Mouse (Mus musculus): ENCODE results near the gene Cnpy1.

Cnpy1 gene

DNA sequence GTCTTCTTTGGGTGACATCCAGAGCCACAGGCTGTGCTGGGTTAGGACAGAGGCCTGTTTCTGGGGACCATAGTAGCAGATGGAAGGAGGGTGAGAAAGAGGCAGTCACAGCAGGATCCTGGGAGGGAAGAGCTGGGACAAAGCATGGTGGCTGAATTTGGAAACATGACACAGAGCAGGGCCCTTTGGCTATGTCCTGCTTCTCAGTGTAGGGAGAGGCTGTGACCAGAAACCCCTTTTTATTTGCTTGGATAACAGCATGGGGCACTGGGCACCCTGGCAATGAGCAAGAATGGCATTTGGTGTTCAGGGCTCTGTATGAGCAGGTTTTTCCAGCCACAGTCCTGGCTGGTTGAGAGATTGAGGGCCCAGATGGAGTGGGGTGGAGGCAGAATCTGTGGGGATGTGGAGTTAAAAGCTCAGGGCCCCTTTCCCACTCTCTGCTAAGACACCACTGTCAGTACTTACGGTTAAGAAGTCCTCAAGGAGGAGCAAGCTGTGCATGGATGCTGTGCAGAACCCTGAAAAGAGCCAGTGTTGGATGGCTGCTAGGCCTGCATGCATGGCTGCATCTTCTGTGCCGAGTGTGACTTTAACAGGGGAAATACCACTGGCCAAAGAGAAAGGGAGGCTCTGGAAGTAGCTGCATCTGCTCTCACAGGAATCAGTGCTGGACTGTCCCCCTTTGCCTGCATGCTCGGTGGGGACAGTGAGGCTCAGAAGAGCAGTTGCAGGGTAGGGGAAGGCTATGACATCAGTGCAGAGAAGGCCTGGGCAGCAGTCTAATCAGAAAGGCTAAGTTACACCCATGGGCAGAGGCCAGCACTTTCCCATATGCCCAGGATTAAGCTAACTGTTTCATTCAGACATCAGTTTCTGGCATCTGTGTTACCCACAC is 54.2 kb downstream of the Cnpy1 start:
- no peak for DNase-seq (ENCODE audit: low spot score in 2 of 2)

DNA sequence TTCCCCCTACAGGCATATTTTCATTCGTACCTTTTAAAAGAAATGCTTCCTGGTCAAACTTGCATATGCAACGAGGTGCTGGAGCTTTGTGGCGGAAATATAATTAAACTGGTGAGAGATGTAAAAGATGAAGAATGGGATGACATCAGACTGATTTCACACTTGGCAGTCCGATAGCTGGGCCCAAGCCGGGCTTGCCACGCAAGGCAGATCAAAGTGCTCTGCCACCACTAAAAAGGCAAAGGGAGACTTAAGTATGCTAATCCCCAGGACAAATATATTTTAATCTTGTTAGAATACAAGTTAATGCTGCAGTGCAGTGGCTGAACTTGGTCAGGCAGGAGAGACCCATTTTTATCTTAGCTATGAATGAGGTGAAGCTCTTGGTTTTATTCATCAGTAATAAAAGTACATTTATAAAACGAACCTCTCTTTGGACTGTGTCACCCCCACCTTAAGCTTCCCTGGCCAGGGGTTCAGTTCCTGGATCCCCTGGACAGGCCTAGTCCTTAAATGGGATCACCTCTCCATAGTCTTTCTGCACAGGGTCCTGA is 66.3 kb downstream of the Cnpy1 start:
- DNase-seq (ENCODE audit: low spot score in 2 of 2) = no peak

DNA sequence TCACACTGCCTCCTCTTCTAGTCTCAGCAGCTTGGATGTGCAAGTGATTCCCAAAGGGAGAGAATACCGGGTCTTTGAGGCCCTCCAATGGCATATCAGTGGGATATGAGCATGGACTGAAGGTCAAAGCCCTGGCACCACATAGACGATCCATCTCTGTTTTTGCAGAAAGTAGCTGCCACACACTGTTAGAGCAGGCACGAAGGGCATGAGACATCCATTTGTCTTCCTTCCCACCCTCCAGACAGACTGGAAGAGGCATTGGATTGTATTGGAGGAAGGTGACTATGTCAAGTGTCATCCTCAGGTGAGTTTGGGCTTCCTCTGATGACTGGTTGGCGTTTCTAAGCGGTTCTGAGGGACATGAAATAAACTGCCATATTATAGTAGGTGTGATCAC is 67.3 kb downstream of the Cnpy1 start:
- DNase-seq (ENCODE audit: low spot score in 2 of 2) = no peak

DNA sequence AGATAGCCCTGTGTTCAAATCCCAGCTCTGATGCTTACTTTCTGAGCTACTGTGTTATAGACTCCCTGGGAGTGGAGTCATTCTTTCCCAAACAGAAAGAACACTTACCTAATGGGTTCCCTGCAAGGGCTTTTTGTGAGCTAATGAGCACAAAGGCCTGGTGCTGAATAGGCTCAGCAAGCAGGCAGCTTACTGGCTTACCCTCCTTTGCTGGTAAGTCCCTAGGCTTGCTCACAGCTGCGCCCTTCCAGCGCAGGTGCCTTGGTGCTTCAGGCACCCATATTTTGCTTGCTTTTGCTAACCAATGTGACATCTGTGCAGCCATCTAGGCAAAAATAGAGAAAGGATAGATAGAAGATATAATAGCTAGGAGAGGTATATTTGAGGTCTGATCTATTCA is 69.0 kb downstream of the Cnpy1 start:
- no peak for DNase-seq (ENCODE audit: low spot score in 2 of 2)

DNA sequence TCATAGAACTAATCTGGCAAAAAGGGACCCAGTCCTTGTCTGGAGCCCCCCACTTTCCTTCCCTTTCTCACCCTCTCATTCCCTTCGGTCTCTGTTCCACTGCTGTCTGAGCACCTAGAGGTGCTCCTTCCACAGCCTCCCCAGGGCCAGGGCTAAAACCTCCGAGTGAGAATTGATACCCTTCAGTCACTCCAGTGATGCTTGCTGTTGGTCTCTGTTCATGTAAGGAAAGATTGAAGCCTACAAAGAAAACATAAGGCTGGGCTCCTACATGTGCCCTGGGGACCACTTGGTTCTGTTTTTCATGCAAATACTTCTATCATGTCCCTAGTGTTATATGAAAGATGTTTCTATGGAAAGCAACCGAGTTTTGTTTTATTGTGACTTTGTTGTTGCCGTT is 69.6 kb downstream of the Cnpy1 start:
- no peak for DNase-seq (ENCODE audit: low spot score in 2 of 2)

DNA sequence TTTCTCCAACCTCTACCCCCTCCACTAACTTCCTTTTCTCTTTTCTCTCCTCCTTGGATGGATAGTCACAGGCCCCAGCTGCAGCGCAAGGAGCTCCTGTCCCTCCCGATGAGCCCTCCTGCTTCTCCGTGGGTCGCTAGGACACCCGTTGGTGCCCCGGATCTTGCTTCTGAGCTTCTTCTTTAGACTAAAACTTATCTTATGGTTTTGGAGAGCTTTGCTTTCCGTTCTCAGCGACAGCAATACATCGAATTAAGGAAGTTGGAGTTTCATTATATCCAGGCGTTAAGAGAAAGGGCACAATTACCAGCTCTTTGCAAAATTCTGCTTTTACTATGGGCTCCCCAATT is 70.1 kb downstream of the Cnpy1 start:
- no peak for DNase-seq (ENCODE audit: low spot score in 2 of 2)

DNA sequence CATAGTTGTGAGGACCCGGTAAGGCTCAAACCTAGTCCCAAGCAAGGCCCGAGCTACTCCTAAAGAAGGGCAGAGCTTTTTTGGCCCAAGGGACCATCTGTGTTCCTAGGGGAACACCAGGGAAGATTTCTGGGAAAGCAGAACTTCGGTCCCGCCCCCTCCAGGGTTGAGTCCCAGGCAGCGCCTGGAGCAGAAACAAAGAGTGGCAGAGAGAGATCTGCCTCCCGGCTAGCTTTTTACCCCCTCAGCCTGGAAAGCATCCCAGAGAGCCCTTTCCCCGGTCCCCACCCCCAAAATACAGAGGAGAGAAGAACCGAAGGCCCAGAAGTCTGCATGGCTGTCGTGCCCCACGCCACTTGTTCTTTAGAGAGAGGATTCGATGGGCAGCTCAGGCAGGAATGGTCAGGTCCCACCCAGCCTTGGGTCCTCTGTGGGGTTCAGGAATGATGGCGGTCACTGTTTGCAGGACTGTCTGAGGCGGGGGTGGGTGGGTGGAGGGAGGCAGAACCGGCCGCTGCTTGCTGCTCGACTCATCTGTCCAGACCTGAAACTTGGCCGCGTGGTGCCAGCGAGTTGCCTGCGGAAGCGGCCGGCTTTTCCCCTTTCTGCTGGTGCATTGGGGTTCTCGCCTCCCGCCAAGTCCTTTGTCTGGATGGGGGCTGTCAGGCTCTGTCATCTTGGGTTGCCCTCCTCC is 70.6 kb downstream of the Cnpy1 start:
- no peak for DNase-seq (ENCODE audit: low spot score in 2 of 2)

DNA sequence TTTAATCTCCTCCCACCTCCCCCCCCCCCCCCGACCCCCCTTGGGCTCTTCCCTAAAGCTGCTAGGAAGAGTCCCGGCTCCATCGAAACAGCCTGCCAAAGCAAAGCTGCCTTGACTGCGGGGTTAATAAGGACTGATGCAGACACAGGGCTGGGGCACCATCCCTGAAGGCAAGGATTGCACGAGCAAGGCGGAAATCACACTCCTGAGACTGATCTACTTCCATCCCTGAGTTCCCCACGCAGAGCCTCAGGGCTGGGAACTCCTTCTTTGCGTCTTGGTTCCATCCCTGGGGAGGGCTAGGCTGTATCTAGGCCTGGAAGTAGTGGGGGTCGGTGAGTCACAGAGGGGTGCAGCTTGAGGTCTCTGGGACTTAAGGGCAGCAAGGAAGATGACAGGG is 71.5 kb downstream of the Cnpy1 start:
- DNase-seq (ENCODE audit: low spot score in 2 of 2) = no peak

DNA sequence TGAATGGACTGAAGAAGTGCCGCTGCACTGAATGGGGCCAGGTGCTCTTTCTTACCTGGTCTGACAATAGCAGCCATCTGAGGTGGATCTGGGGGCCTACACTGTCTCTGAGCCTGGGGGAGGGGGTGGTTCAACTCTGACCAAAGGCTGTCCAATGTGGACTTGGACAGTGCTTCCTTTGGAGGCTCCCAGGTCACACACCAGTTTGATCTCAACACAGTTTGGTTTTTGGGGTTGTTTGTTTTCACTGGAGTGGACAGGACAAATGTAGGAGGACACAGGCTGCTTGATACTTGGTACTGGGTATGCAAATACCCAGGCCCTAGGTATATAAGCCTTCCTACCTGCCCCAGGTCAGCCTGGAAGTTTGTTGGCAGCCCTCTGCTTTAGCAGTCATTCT is 71.9 kb downstream of the Cnpy1 start:
- no peak for DNase-seq (ENCODE audit: low spot score in 2 of 2)

DNA sequence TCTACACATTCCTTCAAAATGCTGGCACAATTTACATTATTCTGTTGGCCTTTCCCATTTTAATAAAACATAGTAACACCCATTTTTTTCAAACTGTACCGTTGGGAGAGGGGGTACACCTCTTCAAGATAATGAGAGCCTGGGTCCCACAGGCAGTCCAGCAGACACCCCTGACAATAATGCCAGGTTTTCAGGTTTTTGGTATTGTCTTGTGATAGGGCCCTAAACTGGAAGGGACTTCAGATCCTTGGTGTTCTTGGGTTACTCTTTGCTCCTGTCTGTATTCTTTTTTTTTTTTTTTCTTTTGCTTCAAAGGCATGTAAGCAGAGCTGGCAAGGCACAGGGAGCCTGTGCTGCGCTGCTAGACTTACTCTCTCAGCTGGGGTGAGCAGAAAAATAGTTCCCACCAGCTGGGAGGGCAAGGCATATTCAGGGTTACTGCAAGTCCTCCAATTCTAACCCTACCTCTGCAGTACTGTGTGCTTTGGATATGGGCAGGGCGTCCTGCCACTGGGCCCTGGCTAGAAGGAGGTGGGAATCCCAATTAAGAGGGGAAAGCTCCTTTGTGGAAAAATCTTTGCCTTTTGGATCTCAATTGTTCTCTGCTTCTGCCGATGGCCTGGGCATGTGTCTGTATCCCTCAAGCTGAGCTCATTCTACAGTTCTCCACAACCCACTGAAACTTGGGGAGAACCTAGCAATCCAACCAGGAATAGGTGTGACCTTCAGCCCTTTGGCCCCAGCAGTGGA is 72.5 kb downstream of the Cnpy1 start:
- no peak for DNase-seq (ENCODE audit: low spot score in 2 of 2)

DNA sequence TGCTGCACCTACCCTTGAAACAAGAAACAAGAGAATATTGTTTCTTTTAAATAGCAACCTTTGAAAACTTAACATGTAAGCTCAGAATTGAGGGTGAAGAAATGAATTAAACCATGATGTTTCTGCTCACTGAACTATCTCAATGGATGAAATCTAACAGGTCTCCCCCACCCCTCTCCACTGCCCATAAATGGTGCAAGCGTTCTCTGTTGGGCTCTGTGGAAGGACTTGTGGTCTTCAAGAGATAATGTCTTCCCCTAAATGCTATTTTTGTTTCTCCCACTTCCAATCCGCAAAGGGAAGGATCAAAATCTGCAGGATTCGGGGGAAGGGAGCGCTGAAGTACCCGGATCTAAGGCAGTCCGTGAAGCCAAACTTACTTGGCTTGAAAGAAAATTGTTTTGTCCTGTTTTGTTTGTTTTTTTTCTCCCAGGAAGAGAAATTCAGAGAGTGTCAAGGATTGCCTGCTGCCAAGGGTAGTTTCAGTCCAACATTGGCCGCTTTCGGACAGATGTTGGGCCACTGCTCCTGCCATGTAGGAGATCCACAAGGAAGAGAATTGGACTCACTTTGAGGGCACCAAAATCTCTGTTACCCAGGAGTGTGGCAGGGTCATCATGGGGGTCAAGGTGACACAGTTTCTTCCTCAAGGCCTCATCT is 73.2 kb downstream of the Cnpy1 start:
- DNase-seq (ENCODE audit: low spot score in 2 of 2) = no peak

DNA sequence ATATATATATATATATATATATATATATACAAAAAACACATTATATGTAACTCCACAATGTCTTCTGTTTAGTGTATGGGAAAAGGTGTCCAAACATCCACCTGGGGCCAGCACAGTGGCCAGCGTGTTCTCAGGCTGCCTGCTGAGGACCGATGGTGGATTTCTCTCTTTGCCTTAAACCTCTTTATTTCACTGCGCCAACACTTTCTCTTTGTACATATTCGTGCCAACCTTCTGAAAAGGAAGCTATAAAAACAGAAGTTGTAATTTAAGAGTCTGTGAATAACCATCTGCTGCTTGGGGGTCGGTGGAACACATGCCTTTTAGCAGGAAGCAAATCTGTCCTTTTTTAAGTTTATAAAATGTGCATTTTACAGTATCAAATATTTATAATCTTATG is 73.9 kb downstream of the Cnpy1 start:
- DNase-seq (ENCODE audit: low spot score in 2 of 2) = no peak

DNA sequence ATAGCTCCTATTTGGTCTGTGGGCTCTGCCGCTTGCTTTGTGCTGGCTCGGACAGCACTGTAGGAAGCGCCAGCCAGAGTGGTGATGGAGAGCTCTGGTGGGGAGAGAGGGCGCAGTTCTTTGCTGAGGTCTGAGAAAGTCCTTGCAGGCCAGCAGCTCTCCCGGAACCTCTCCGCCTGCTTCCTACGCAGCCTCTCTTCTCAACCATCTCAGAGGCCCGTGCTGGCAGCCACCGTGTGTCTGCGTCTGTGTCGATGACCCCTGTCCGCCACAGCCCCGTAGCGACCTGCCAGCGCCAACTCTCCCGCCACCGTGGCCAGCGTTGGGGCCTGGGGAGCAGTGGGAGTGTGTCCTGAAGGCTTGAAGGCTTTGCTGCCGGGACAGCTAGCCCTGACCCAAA is 74.7 kb downstream of the Cnpy1 start:
- no peak for DNase-seq (ENCODE audit: low spot score in 2 of 2)

DNA sequence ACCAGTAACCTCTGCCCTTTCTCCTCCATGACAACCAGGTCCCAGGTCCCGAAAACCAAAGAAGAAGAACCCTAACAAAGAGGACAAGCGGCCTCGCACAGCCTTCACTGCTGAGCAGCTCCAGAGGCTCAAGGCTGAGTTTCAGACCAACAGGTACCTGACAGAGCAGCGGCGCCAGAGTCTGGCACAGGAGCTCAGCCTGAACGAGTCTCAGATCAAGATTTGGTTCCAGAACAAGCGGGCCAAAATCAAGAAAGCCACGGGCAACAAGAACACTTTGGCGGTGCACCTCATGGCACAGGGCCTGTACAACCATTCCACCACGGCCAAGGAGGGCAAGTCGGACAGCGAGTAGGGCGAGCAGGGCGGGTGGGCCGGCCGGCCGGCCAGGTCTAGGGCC is 75.5 kb downstream of the Cnpy1 start:
- DNase-seq (ENCODE audit: low spot score in 2 of 2) = no peak

DNA sequence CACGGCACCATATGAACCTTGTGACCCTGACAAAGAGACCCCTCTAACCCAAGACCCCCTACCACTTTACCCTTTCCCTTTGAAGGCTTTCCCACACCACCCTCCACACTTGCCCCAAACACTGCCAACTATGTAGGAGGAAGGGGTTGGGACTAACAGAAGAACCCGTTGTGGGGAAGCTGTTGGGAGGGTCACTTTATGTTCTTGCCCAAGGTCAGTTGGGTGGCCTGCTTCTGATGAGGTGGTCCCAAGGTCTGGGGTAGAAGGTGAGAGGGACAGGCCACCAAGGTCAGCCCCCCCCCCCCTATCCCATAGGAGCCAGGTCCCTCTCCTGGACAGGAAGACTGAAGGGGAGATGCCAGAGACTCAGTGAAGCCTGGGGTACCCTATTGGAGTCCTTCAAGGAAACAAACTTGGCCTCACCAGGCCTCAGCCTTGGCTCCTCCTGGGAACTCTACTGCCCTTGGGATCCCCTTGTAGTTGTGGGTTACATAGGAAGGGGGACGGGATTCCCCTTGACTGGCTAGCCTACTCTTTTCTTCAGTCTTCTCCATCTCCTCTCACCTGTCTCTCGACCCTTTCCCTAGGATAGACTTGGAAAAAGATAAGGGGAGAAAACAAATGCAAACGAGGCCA is 76.3 kb downstream of the Cnpy1 start:
- no peak for DNase-seq (ENCODE audit: low spot score in 2 of 2)

DNA sequence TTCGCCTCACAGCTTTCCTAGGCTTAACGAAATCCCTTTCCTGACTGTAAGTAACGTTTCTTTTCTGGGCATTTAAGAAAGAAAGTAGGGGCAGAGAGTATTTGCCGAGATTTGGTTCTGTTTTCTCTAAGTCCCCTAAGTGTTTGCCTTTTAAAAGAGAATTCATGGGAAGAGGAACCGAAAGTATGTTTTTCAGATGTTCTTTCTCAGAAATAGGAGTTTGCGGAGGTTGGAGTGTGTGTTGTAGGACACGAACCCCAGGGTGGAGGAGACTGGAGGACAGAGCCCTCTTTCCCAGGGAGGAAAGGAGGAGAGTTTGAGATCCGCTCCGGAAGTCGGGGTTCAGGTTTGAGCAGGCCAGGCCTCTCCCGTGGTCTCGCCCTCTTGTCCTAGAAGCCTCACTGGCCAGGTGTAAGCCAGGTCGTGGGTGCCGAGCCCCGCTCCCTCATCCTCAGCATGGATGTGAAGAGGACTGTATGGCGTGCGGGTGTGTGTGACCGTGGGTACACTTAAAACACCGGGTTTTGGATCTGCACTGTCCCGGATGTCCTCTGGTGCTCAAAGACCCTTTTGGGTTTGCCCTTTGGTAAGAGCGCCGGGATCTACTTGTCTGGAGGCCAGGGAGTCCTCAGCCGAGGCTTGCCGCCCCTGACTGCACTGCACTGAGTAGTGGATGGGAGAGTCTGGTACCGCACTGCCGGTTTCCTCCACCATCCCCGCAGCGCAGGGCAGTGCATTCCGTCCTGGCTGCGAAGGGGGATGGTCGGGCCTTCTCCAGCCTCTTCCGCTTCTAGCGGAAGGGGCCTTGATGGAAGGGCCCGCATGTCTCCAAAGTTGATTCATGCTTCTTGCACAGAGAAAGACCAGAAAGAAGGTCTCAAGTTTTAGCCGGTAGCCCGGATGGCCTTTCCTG is 77.1 kb downstream of the Cnpy1 start:
- no peak for DNase-seq (ENCODE audit: low spot score in 2 of 2)

DNA sequence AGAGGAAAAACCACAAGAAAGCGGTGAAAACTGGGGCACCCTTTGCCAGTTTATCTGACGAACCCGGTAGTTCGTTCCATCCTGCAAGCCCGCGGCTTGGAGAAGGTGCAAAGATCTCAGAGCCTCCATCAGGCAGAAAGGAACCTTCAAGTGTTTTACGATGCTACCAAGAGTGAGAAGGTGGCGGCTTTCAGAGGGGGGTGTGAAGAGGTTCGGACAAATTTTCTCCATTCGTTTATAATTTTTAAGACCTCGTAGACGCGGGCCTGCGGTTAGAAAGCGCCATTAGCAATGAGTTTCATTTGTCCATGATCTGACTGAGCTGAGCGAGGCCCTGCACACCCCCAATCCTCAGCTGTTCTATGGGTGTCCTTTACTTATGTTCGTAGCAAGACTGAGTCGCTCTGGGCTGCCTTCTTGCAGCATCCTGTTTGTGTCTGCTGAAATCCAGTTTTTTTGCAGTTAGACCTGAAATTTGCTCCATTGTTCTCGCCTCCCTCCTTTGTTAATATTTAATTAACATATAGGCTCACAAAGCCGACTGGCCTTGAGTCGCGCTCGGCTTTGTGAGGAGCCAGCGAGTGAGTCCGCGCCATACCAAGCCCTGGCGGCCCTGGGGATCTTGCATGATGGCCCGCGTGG is 77.9 kb downstream of the Cnpy1 start:
- no peak for DNase-seq (ENCODE audit: low spot score in 2 of 2)

DNA sequence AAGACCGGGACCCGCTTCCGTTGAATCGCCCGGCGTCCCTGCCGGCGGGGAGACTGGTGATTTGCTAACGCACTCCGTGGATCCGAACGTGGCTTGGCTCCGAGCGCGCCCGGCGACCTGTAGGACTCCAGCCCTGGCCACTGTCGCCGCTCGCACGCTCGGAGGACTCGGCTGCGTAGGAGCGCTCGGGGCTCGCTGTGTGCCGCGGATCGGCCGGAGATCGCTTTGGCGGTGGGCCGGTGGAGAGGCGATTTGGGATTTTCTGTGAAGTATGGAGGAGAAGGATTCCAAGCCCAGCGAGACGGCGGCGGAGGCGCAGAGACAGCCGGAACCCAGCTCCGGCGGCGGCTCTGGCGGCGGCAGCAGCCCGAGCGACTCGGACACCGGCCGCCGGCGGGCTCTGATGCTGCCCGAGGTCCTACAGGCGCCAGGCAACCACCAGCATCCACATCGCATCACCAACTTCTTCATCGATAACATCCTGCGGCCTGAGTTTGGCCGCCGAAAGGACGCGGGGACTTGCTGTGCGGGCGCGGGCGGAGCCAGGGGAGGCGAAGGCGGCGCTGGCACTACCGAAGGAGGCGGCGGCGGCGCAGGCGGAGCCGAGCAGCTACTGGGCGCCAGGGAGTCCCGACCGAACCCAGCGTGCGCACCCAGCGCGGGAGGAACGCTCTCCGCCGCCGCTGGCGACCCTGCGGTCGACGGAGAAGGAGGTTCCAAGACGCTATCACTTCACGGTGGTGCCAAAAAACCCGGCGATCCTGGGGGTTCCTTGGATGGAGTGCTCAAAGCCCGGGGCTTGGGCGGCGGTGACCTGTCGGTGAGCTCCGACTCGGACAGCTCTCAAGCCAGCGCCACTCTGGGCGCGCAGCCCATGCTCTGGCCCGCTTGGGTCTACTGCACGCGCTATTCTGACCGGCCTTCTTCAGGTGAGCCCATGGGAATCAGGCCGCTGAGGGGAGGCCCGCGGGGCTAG is 79.1 kb downstream of the Cnpy1 start:
- DNase-seq (ENCODE audit: low spot score in 2 of 2) = peak in 1 of 2 experiments; percentile 25
